Mouse (Mus musculus) hindbrain, postnatal 0 days (tissue): ENCODE measurements around the gene Olfr1392. TPM values are rescaled to one million over a fixed set of nuclear protein-coding genes. Genes with fewer than 3 reads are reported as not detected.
A peak's percentile ranks its signal among the peaks of the same experiment; 100 is the strongest.

Experiments used
- ATAC-seq: fragments of 200-750 bp; cut with Nextera tagmentation; 2 replicates; pipeline ENCODE4 v1.8.0; 2017; ENCODE audit warnings: mild to moderate bottlenecking, moderate TSS enrichment, moderate library complexity
- DNase-seq: peaks from one replicate; pipeline ENCODE4 v3.0.0-alpha.2; 2015; ENCODE audit warnings: low spot score
- H3K27ac ChIP-seq: fragments of 300-500 bp; sonication (generic); 2 replicates; pipeline ENCODE4 v1.5.1; 2014; ENCODE audit warnings: mild to moderate bottlenecking
- H3K27me3 ChIP-seq: fragments of 300-500 bp; sonication (generic); 2 replicates; pipeline ENCODE4 v1.6.1; 2014; ENCODE audit warnings: low read length, mixed read lengths; ENCODE audit not compliant: insufficient read depth
- H3K36me3 ChIP-seq: fragments of 300-500 bp; sonication (generic); 2 replicates; pipeline ENCODE4 v1.6.1; 2014; ENCODE audit warnings: low read length, mixed read lengths; ENCODE audit not compliant: insufficient read depth
- H3K4me1 ChIP-seq: fragments of 300-500 bp; sonication (generic); 2 replicates; pipeline ENCODE4 v1.6.1; 2014; ENCODE audit warnings: antibody characterized with exemption, low read length, mixed read lengths; ENCODE audit not compliant: insufficient read depth
- H3K4me2 ChIP-seq: fragments of 300-500 bp; sonication (generic); 2 replicates; pipeline ENCODE4 v1.6.1; 2014; ENCODE audit warnings: low read depth, mild to moderate bottlenecking, low read length, moderate library complexity, mixed read lengths
- H3K4me3 ChIP-seq: fragments of 300-500 bp; sonication (generic); 2 replicates; pipeline ENCODE4 v1.5.1; 2014; ENCODE audit warnings: low read length
- H3K9ac ChIP-seq: fragments of 300-500 bp; sonication (generic); replicated peaks from 2 replicates; pipeline ENCODE4 v1.6.1; 2014; ENCODE audit warnings: mild to moderate bottlenecking, low read length, moderate library complexity, mixed read lengths
- H3K9me3 ChIP-seq: fragments of 300-500 bp; sonication (generic); 2 replicates; pipeline ENCODE4 v1.6.1; 2016; ENCODE audit warnings: low read length, mixed read lengths
- CTCF ChIP-seq: IDR thresholded peaks from 2 replicates; pipeline ENCODE4 v1.5.1; 2016; ENCODE audit warnings: antibody characterized with exemption, control low read depth, low read depth
- WGBS: fragments of 180-500 bp; shearing (Covaris S2); extraction: QIAGEN DNeasy Blood & Tissue Kit; methylation state at CpG from one replicate; pipeline ENCODE4 v1.1.7; 2014; 5-methylcytosine and 5-hydroxymethylcytosine counted together
- polyA plus RNA-seq: library from polyadenylated mRNA; unstranded; fragments of >200 nt; fragmentation: Nextera tagmentation; extraction: Ambion mirVana; gene quantifications from 2 replicates; pipeline ENCODE4 v1.2.1, GENCODE M21; 2015
- total RNA-seq: library from RNA; depleted of rRNA; stranded (reverse); fragments of >200 nt; gene quantifications from 2 replicates; pipeline ENCODE4 v1.2.3, GENCODE M21; 2014

Gene Olfr1392
- total and polyA plus RNA-seq, 2 experiments from 2014 or later: not detected

DNA sequence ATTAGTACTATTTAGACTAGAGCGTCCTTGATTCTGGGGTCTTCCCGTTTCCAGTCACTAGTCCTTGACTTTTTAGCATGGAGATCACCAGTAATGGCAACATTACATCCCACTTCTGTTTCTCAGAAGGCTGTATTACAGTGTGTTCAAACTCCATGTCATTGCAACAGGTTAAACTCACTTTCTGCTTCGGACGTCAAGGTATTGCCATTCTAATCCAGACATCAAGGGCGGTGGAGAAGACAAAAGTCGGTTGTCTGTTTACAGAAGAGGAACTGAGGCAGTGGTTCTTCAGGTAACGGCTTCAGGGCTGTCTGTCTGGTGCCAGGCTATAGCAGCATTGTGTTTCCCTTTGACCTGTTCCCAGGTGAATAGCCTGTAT, 33.7 kb upstream of the Olfr1392 start:
- 0 out of 2 replicates have a peak, but pooled peaks cover 6% of the 10 kb centered on the region for H3K4me1 ChIP-seq
- H3K4me2 ChIP-seq: peak overlapping the region; percentile 66
- TF ChIP-seq CTCF: no peak
- H3K9me3 ChIP-seq: no peaks in the 10 kb centered on the region
- H3K27me3 ChIP-seq: no peaks in the 10 kb centered on the region
- no peak overlapping the region for H3K27ac ChIP-seq
- peaks cover 4% of the 10 kb centered on the region; the same call in 1 of the 2 replicates for H3K36me3 ChIP-seq
- H3K9ac ChIP-seq: no peak overlapping the region
- DNase-seq (no peak), ATAC-seq (no peak)
- 76% methylated on average over 7 of the region's 7 CpGs for WGBS
- H3K4me3 ChIP-seq: peak overlapping the region; percentile 50; the same call in 1 of the 2 replicates

GRCm38 (mm10) chr11:49252048-49252447, 33.0 kb upstream of the Olfr1392 start:
- H3K4me2 ChIP-seq: 0 out of 2 replicates have a peak overlapping the region, but pooled peaks have one; percentile 66
- DNase-seq (no peak), ATAC-seq (no peak)
- no peaks in the 10 kb centered on the region for H3K9me3 ChIP-seq
- no peak overlapping the region for H3K9ac ChIP-seq
- no peak overlapping the region for H3K4me3 ChIP-seq
- 80% methylated on average over 5 of the region's 5 CpGs for WGBS
- 0 out of 2 replicates have a peak, but pooled peaks cover 4% of the 10 kb centered on the region for H3K4me1 ChIP-seq
- H3K27me3 ChIP-seq: no peaks in the 10 kb centered on the region
- no peak for TF ChIP-seq CTCF
- H3K27ac ChIP-seq: no peak overlapping the region
- H3K36me3 ChIP-seq: peaks cover 4% of the 10 kb centered on the region; the same call in 1 of the 2 replicates

DNA sequence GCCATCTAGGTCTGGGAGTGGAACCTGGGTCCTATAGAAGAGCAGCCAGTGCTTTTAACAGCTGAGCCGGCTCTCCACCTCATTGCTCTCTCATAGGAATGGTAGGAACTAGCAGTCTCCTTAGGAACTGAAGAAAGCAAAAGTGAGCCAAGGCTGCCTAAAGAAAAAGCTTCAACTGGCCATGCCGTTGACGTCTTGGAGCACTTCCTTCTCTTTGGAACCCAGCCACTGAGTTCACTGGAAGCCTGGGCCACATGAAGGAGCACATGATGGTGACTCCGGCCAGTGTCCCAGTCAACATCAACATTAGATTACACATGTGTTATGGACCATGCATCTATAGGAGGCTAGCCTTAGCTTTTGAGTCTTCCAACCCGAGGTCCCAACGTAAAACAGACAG, 32.0 kb upstream of the Olfr1392 start:
- H3K4me1 ChIP-seq: no peaks in the 10 kb centered on the region
- no peak for TF ChIP-seq CTCF
- no peaks in the 10 kb centered on the region for H3K9me3 ChIP-seq
- H3K36me3 ChIP-seq: peaks cover 4% of the 10 kb centered on the region; the same call in 1 of the 2 replicates
- ATAC-seq: no peak
- H3K9ac ChIP-seq: no peak overlapping the region
- no peak for DNase-seq
- no peak overlapping the region for H3K4me2 ChIP-seq
- 83% methylated on average over 6 of the region's 6 CpGs for WGBS
- H3K27ac ChIP-seq: no peak overlapping the region
- H3K27me3 ChIP-seq: no peaks in the 10 kb centered on the region
- no peak overlapping the region for H3K4me3 ChIP-seq

GRCm38 (mm10) chr11:49259296-49259695, 25.8 kb upstream of the Olfr1392 start:
- H3K4me2 ChIP-seq: no peak overlapping the region
- no peak overlapping the region for H3K4me3 ChIP-seq
- no peak for ATAC-seq
- no peak overlapping the region for H3K27ac ChIP-seq
- no peak for TF ChIP-seq CTCF
- H3K36me3 ChIP-seq: peaks cover 13% of the 10 kb centered on the region; the same call in 1 of the 2 replicates
- no peak for DNase-seq
- no peaks in the 10 kb centered on the region for H3K27me3 ChIP-seq
- no peaks in the 10 kb centered on the region for H3K9me3 ChIP-seq
- no peaks in the 10 kb centered on the region for H3K4me1 ChIP-seq
- no peak overlapping the region for H3K9ac ChIP-seq
- WGBS: 93% methylated on average over 2 of the region's 2 CpGs

GRCm38 (mm10) chr11:49259829-49260228, 25.3 kb upstream of the Olfr1392 start:
- Histone ChIP-seq H3K4me1 (no peaks in the 10 kb centered on the region), H3K27me3 (no peaks in the 10 kb centered on the region), H3K36me3 (peaks cover 13% of the 10 kb centered on the region; the same call in 1 of the 2 replicates), H3K9ac (no peak overlapping the region), H3K4me3 (no peak overlapping the region), H3K9me3 (no peaks in the 10 kb centered on the region), H3K27ac (no peak overlapping the region), H3K4me2 (no peak overlapping the region)
- WGBS: 72% methylated on average over 1 of the region's 1 CpGs
- TF ChIP-seq CTCF: no peak
- no peak for DNase-seq
- no peak for ATAC-seq

DNA sequence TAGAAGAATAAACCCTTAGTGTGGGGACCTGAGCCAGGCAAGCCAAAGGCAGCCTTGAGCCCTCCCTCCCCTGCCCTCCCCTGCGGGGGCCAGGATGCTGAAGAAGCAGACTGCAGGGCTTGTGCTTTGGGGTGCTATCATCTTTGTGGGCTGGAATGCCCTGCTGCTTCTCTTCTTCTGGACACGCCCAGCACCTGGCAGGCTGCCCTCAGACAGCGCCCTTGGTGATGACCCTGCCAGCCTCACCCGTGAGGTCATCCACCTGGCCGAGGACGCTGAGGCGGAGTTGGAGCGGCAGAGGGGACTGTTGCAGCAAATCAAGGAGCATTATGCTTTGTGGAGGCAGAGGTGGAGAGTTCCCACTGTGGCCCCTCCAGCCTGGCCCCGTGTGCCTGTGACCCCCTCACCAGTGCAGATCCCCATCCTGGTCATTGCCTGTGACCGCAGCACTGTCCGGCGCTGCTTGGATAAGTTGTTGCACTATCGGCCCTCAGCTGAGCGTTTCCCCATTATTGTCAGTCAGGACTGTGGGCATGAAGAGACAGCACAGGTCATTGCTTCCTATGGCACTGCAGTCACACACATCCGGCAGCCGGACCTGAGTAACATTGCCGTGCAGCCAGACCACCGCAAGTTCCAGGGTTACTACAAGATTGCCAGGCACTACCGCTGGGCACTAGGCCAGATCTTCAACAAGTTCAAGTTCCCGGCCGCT, 24.3 kb upstream of the Olfr1392 start:
- no peak overlapping the region for H3K9ac ChIP-seq

GRCm38 (mm10) chr11:49261313-49261855, 23.7 kb upstream of the Olfr1392 start:
- H3K4me2 ChIP-seq: no peak overlapping the region
- no peak for TF ChIP-seq CTCF
- no peak for ATAC-seq
- DNase-seq: no peak
- WGBS: 89% methylated on average over 14 of the region's 14 CpGs
- H3K36me3 ChIP-seq: peaks cover 13% of the 10 kb centered on the region; the same call in 1 of the 2 replicates
- H3K27ac ChIP-seq: no peak overlapping the region
- H3K4me1 ChIP-seq: no peaks in the 10 kb centered on the region
- H3K9me3 ChIP-seq: no peaks in the 10 kb centered on the region
- H3K4me3 ChIP-seq: no peak overlapping the region
- no peaks in the 10 kb centered on the region for H3K27me3 ChIP-seq
- H3K9ac ChIP-seq: no peak overlapping the region

More for the DNA sequence above, 24.3 kb upstream of the Olfr1392 start:
- WGBS: 88% methylated on average over 21 of the region's 21 CpGs
- Histone ChIP-seq H3K27ac (no peak overlapping the region), H3K4me3 (no peak overlapping the region), H3K27me3 (no peaks in the 10 kb centered on the region), H3K9me3 (no peaks in the 10 kb centered on the region), H3K4me2 (no peak overlapping the region), H3K4me1 (no peaks in the 10 kb centered on the region), H3K36me3 (peaks cover 13% of the 10 kb centered on the region; the same call in 1 of the 2 replicates)
- TF ChIP-seq CTCF: no peak
- no peak for ATAC-seq
- DNase-seq: no peak
